Mouse (Mus musculus) neutrophil, adult 59 days (primary cell): ENCODE results near the gene Angptl6. TPM values are rescaled to one million over a fixed set of nuclear protein-coding genes. Genes with fewer than 3 reads are reported as not detected.

Experiments
- total RNA-seq, 2 experiments: library from RNA; stranded (reverse); gene quantifications; 1 replicate in 1 of 2; 2 replicates in 1 of 2; pipeline ENCODE4 v1.2.4; 2023

The Angptl6 gene
- total RNA-seq: 1 to 10 TPM in 1 of 2 experiments, under 1 TPM in 1; 0.22 to 1.0 TPM

GRCm38 (mm10) chr9:20879097-20879792 is at the start of gene Angptl6:
Gene Angptl6 (minus strand): TSS chr9:20879727.

GRCm38 (mm10) chr9:20898511-20899073 is 19.1 kb upstream of the Angptl6 start, which contains the start of gene Eif3g:
Gene Eif3g (minus strand): TSS chr9:20898623.

GRCm38 (mm10) chr9:20887704-20888385 is 8.3 kb upstream of the Angptl6 start, which contains the start of gene Ppan:
Gene Ppan (plus strand): TSS chr9:20888175.

GRCm38 (mm10) chr9:20868448-20869001 is 11.0 kb downstream of the Angptl6 start, which contains the start of gene A230050P20Rik:
Gene A230050P20Rik (plus strand): TSS chr9:20868642.

Other genes starting within 250 kb of the Angptl6 start
- gene Ubl5, start 236.8 kb downstream of the Angptl6 start, total RNA-seq: 100 to 1,000 TPM; 326 to 350 TPM
- 10 to 100 TPM; 25.3 to 33.1 TPM for gene Fbxl12, start 235.0 kb downstream of the Angptl6 start, total RNA-seq
- 1 to 10 TPM; 8.1 to 9.1 TPM for gene Pin1, start 227.6 kb downstream of the Angptl6 start, total RNA-seq
- not detected for gene Olfm2, start 133.4 kb downstream of the Angptl6 start, total RNA-seq
- 1 to 10 TPM in 1 of 2 experiments, under 1 TPM in 1; 0.60 to 1.1 TPM for gene Col5a3, start 64.7 kb downstream of the Angptl6 start, total RNA-seq
- not detected for gene Rdh8, start 61.2 kb downstream of the Angptl6 start, total RNA-seq
- gene A230050P20Rik, start 11.1 kb downstream of the Angptl6 start, total RNA-seq: 1 to 10 TPM; 5.6 to 6.5 TPM
- 10 to 100 TPM; 25.9 to 32.1 TPM for gene Ppan, start 8.4 kb upstream of the Angptl6 start, total RNA-seq
- gene Eif3g, start 18.9 kb upstream of the Angptl6 start, total RNA-seq: 10 to 100 TPM; 74.2 to 83.2 TPM
- 100 to 1,000 TPM; 108 to 111 TPM for gene Dnmt1, start 80.2 kb upstream of the Angptl6 start, total RNA-seq
- gene S1pr2, start 97.1 kb upstream of the Angptl6 start, total RNA-seq: 1 to 10 TPM; 5.7 to 7.9 TPM
- gene Mrpl4, start 123.0 kb upstream of the Angptl6 start, total RNA-seq: 10 to 100 TPM; 31.9 to 42.1 TPM
- gene Icam1, start 136.3 kb upstream of the Angptl6 start, total RNA-seq: 10 to 100 TPM; 16.2 to 16.3 TPM
- gene Icam4, start 149.6 kb upstream of the Angptl6 start, total RNA-seq: 1 to 10 TPM; 2.4 to 4.5 TPM
- gene Icam5, start 152.3 kb upstream of the Angptl6 start, total RNA-seq: not detected
- not detected for gene Zglp1, start 187.4 kb upstream of the Angptl6 start, total RNA-seq
- gene Gm49373, start 193.4 kb upstream of the Angptl6 start, total RNA-seq: under 1 TPM; 0.22 to 0.29 TPM
- gene Fdx1l, start 193.9 kb upstream of the Angptl6 start, total RNA-seq: 1 to 10 TPM; 6.5 to 6.9 TPM
- gene Gm38431, start 212.3 kb upstream of the Angptl6 start, total RNA-seq: 1 to 10 TPM; 1.5 to 2.5 TPM
- 10 to 100 TPM; 49.1 to 62.5 TPM for gene Raver1, start 212.3 kb upstream of the Angptl6 start, total RNA-seq